Mouse (Mus musculus) CD4-positive naive resting alpha-beta T cell, adult 76 days (primary cell): Measurements from ENCODE around the gene Rsrc2. TPM values are rescaled to one million over a fixed set of nuclear protein-coding genes. Genes with fewer than 3 reads are reported as not detected.

Experiments used
- total RNA-seq: library from RNA; stranded (reverse); gene quantifications from one replicate; pipeline ENCODE4 v1.2.4, GENCODE M21; 2023

Gene Rsrc2
- 265 TPM for total RNA-seq

GRCm38 (mm10) chr5:123749065-123750064 lies at the start of gene Rsrc2, which contains the start of gene Kntc1:
Gene Rsrc2, minus strand, starts transcription at chr5:123749414.
Gene Kntc1, plus strand, starts transcription at chr5:123749716.

GRCm38 (mm10) chr5:123720328-123721311 lies 28.6 kb downstream of the Rsrc2 start, which contains the start of gene Zcchc8:
Gene Zcchc8, minus strand, starts transcription at chr5:123721100.

GRCm38 (mm10) chr5:123684221-123685144 lies 64.7 kb downstream of the Rsrc2 start, which contains the start of gene Clip1:
Gene Clip1, minus strand, starts transcription at chr5:123684618.

Other genes starting within 250 kb of the Rsrc2 start
- gene B3gnt4, start 239.0 kb downstream of the Rsrc2 start, total RNA-seq: not detected
- gene Diablo, start 225.2 kb downstream of the Rsrc2 start, total RNA-seq: 51.0 TPM
- gene Gm49027, start 223.9 kb downstream of the Rsrc2 start, total RNA-seq: 6.0 TPM
- gene Vps33a, start 176.4 kb downstream of the Rsrc2 start, total RNA-seq: 40.0 TPM
- gene Clip1, start 64.8 kb downstream of the Rsrc2 start, total RNA-seq: 120 TPM
- gene Zcchc8, start 28.3 kb downstream of the Rsrc2 start, total RNA-seq: 71.2 TPM
- 1.8 TPM for gene Kntc1, start 302 bp upstream of the Rsrc2 start, total RNA-seq
- gene Hcar2, start 116.1 kb upstream of the Rsrc2 start, total RNA-seq: 1.4 TPM
- not detected for gene Hcar1, start 130.6 kb upstream of the Rsrc2 start, total RNA-seq
- 33.9 TPM for gene Denr, start 157.8 kb upstream of the Rsrc2 start, total RNA-seq
- not detected for gene Gm43518, start 178.0 kb upstream of the Rsrc2 start, total RNA-seq
- 4.3 TPM for gene Ccdc62, start 181.3 kb upstream of the Rsrc2 start, total RNA-seq
- gene Hip1r, start 224.2 kb upstream of the Rsrc2 start, total RNA-seq: 31.8 TPM